In the genomic region with DNA sequence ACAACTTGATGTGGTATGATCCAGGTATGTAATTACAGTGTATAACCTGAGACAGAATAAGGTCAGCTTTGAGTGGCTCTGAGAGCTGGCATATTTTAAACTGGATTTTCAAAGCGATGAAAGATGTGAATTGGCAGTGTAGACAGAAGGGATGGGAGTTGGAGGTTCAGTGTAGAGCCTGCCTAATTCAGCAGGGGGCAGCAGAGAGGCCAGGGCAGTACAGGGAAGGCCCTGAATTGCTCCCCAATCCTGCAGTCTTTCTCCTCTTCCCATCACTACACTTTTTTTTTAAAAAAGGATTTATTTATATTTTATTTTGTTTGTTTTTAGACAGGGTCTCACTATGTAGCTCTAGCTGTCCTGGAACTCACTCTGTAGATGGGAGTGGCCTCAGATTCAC, we compare ENCODE assay signal across 9 mouse cellular contexts. TPM values are rescaled to one million over a fixed set of nuclear protein-coding genes. Genes with fewer than 3 reads are reported as not detected.
A peak's percentile ranks its signal among the peaks of the same experiment; 100 is the strongest.
DNase-seq lines count a peak whose midpoint lies in the region; ATAC-seq and TF ChIP-seq lines count a peak whose summit lies in the region.
"Had no signal": no experiment of that assay in that cellular context is flagged by ENCODE, and none has a peak within 500 bp of the region (broad histone marks: within the 10 kb centered on the region; RNA-seq: fewer than 3 reads in every experiment).

No protein-coding gene starts in this region.

- TF ChIP-seq EP300 in lung, postnatal 0 days (IDR thresholded peaks at IDR 0.05) = no peak

- peak; percentile 53 for DNase-seq in CD4-positive helper T cell, adult 2 months (ENCODE audit: low read depth, low spot score)
- DNase-seq in adipocyte (ENCODE audit: low spot score) = peak; percentile 72
- peak; percentile 51 for DNase-seq in lung, postnatal 0 days (ENCODE audit: low spot score)
- no peak for DNase-seq in urinary bladder, postnatal 10 days (ENCODE audit: low spot score)
- DNase-seq in embryo, embryonic 10 days (ENCODE audit: low spot score) = no peak
- DNase-seq in layer of hippocampus, adult 8-10 months (ENCODE audit: low spot score in 2 of 2) = no peak
- DNase-seq: right cerebral cortex, postnatal 25 days had no signal

- no peak overlapping the region for H3K27ac ChIP-seq in intestine, postnatal 0 days (ENCODE audit: low read depth, low read length)
- no peak overlapping the region for H3K27ac ChIP-seq in intestine, embryonic 16.5 days (ENCODE audit: low read length)
- no peak overlapping the region for H3K27ac ChIP-seq in lung, postnatal 0 days (ENCODE audit: low read length)

- no peaks in the 10 kb centered on the region for H3K27me3 ChIP-seq in intestine, postnatal 0 days (replicated peaks; ENCODE audit: control insufficient read depth, insufficient read depth, low read length)
- no peaks in the 10 kb centered on the region for H3K27me3 ChIP-seq in intestine, embryonic 16.5 days (replicated peaks; ENCODE audit: control insufficient read depth, insufficient read depth, low read length)
- H3K27me3 ChIP-seq in lung, postnatal 0 days (replicated peaks; ENCODE audit: insufficient read depth, low read length) = no peaks in the 10 kb centered on the region

- ATAC-seq in intestine, postnatal 0 days = no peak
- ATAC-seq in intestine, embryonic 16.5 days = no peak
- no peak for ATAC-seq in lung, postnatal 0 days

- no peak overlapping the region for H3K4me3 ChIP-seq in intestine, postnatal 0 days (ENCODE audit: low read depth, low read length)
- H3K4me3 ChIP-seq in intestine, embryonic 16.5 days (ENCODE audit: low read length) = no peak overlapping the region
- H3K4me3 ChIP-seq in lung, postnatal 0 days (ENCODE audit: low read depth, low read length) = no peak overlapping the region

- H3K9ac ChIP-seq in intestine, postnatal 0 days (ENCODE audit: low read depth, low read length) = no peak overlapping the region
- no peak overlapping the region for H3K9ac ChIP-seq in intestine, embryonic 16.5 days (ENCODE audit: low read depth, low read length)
- H3K9ac ChIP-seq in lung, postnatal 0 days (replicated peaks; ENCODE audit: low read depth) = no peak overlapping the region

- peaks cover 27% of the 10 kb centered on the region for H3K36me3 ChIP-seq in intestine, postnatal 0 days (ENCODE audit: control insufficient read depth, insufficient read depth)
- peaks cover 7% of the 10 kb centered on the region; the same call in 1 of the 2 replicates for H3K36me3 ChIP-seq in intestine, embryonic 16.5 days (ENCODE audit: control insufficient read depth, insufficient read depth, low read length)
- 0 out of 2 replicates have a peak, but pooled peaks cover 2% of the 10 kb centered on the region for H3K36me3 ChIP-seq in lung, postnatal 0 days (ENCODE audit: insufficient read depth, low read length)

- H3K9me3 ChIP-seq in intestine, postnatal 0 days (ENCODE audit: control insufficient read depth) = no peaks in the 10 kb centered on the region
- no peaks in the 10 kb centered on the region for H3K9me3 ChIP-seq in intestine, embryonic 16.5 days (ENCODE audit: control insufficient read depth, low read length)
- no peaks in the 10 kb centered on the region for H3K9me3 ChIP-seq in lung, postnatal 0 days (ENCODE audit: low read length)

- peaks cover 6% of the 10 kb centered on the region; the same call in 1 of the 2 replicates for H3K4me1 ChIP-seq in intestine, postnatal 0 days (replicated peaks; ENCODE audit: control insufficient read depth, insufficient read depth, low read length)
- peaks cover 19% of the 10 kb centered on the region for H3K4me1 ChIP-seq in intestine, embryonic 16.5 days (ENCODE audit: control insufficient read depth, insufficient read depth, low read length)
- peaks cover 16% of the 10 kb centered on the region; the same call in 1 of the 2 replicates for H3K4me1 ChIP-seq in lung, postnatal 0 days (ENCODE audit: insufficient read depth, low read depth, low read length)

- TF ChIP-seq CTCF in intestine, postnatal 0 days (IDR thresholded peaks at IDR 0.05; ENCODE audit: low read depth) = peak; percentile 80
- peak; percentile 73 for TF ChIP-seq CTCF in lung, postnatal 0 days (IDR thresholded peaks at IDR 0.05)

- WGBS in intestine, postnatal 0 days = 85% methylated on average over 1 of the region's 1 CpGs
- 86% methylated on average over 1 of the region's 1 CpGs for WGBS in intestine, embryonic 16.5 days
- 71% methylated on average over 1 of the region's 1 CpGs for WGBS in lung, postnatal 0 days

- H3K4me2 ChIP-seq in intestine, postnatal 0 days (replicated peaks; ENCODE audit: low read depth) = no peak overlapping the region; the same call in 1 of the 2 replicates
- H3K4me2 ChIP-seq in intestine, embryonic 16.5 days (ENCODE audit: low read depth, low read length) = no peak overlapping the region
- no peak overlapping the region for H3K4me2 ChIP-seq in lung, postnatal 0 days (replicated peaks; ENCODE audit: low read depth, low read length)

RNA-seq across cellular contexts. Expression of gene Gm20517, which starts 2.6 kb away (rescaled TPM):
- polyA plus RNA-seq in intestine, postnatal 0 days (2015; fragmentation: Nextera tagmentation; extraction: Ambion mirVana) = 0.47 and 1.2 TPM in 2 replicates
- 0.73 and 0.78 TPM in 2 replicates for polyA plus RNA-seq in intestine, embryonic 16.5 days (2015; fragmentation: Nextera tagmentation; extraction: Ambion mirVana)
- polyA plus RNA-seq in lung, postnatal 0 days (2015; fragmentation: Nextera tagmentation; extraction: Ambion mirVana) = 0.64 and 1.4 TPM in 2 replicates
- total RNA-seq in layer of hippocampus, adult 8-10 months (2022) = 1 to 10 TPM; 4.9 to 8.9 (median 7.0) TPM

RNA-seq across cellular contexts. Expression of gene Med20, which starts 2.6 kb away (rescaled TPM):
- 22.8 and 22.9 TPM in 2 replicates for polyA plus RNA-seq in intestine, postnatal 0 days (2015; fragmentation: Nextera tagmentation; extraction: Ambion mirVana)
- 40.4 and 41.4 TPM in 2 replicates for polyA plus RNA-seq in intestine, embryonic 16.5 days (2015; fragmentation: Nextera tagmentation; extraction: Ambion mirVana)
- 31.6 and 32.8 TPM in 2 replicates for polyA plus RNA-seq in lung, postnatal 0 days (2015; fragmentation: Nextera tagmentation; extraction: Ambion mirVana)
- 10 to 100 TPM; 31.1 to 40.3 (median 33.1) TPM for total RNA-seq in layer of hippocampus, adult 8-10 months (2022)

RNA-seq across cellular contexts. Expression of gene Bysl, which starts 2.7 kb away (rescaled TPM):
- 7.7 and 8.2 TPM in 2 replicates for polyA plus RNA-seq in intestine, postnatal 0 days (2015; fragmentation: Nextera tagmentation; extraction: Ambion mirVana)
- polyA plus RNA-seq in intestine, embryonic 16.5 days (2015; fragmentation: Nextera tagmentation; extraction: Ambion mirVana) = 17.7 and 22.0 TPM in 2 replicates
- 9.9 and 10.4 TPM in 2 replicates for polyA plus RNA-seq in lung, postnatal 0 days (2015; fragmentation: Nextera tagmentation; extraction: Ambion mirVana)
- total RNA-seq in layer of hippocampus, adult 8-10 months (2022) = 10 to 100 TPM; 16.9 to 18.6 (median 17.8) TPM

RNA-seq across cellular contexts. Expression of gene Usp49, which starts 16.5 kb away (rescaled TPM):
- 2.6 and 2.9 TPM in 2 replicates for polyA plus RNA-seq in intestine, postnatal 0 days (2015; fragmentation: Nextera tagmentation; extraction: Ambion mirVana)
- polyA plus RNA-seq in intestine, embryonic 16.5 days (2015; fragmentation: Nextera tagmentation; extraction: Ambion mirVana) = 3.8 and 4.2 TPM in 2 replicates
- 3.3 and 4.1 TPM in 2 replicates for polyA plus RNA-seq in lung, postnatal 0 days (2015; fragmentation: Nextera tagmentation; extraction: Ambion mirVana)
- 10 to 100 TPM in 3 of 4 experiments, 1 to 10 TPM in 1; 8.1 to 11.5 (median 10.8) TPM for total RNA-seq in layer of hippocampus, adult 8-10 months (2022)

Comparison
In these comparisons a context has a peak if more than half of its experiments do, and no peak if none do; other contexts are left out.
1. DNase-seq: peak in CD4-positive helper T cell, adult 2 months (single experiment), adipocyte (single experiment) and lung, postnatal 0 days (single experiment); none in urinary bladder, postnatal 10 days (single experiment), embryo, embryonic 10 days (single experiment) and layer of hippocampus, adult 8-10 months (0 of 2).